Mouse (Mus musculus) MEL (cell line): ENCODE results near the gene Cmc2. TPM values are rescaled to one million over a fixed set of nuclear protein-coding genes. Genes with fewer than 3 reads are reported as not detected.

Source experiments
- DNase-seq: peaks from one replicate; pipeline ENCODE4 v3.0.0; 2011; ENCODE audit warnings: low read depth, low spot score
- H3K27ac ChIP-seq: 2 replicates; pipeline ENCODE4 v1.5.1; 2012; ENCODE audit warnings: low read depth, mild to moderate bottlenecking, control low read depth, low read length, moderate library complexity; ENCODE audit not compliant: control insufficient read depth
- H3K27me3 ChIP-seq, 2 experiments: fragments of 150-350 bp in 1 of 2; sonication (generic) in 1 of 2; 2 replicates each; pipeline ENCODE4 v1.6.1; 2012; ENCODE audit warnings: low read length in 2 of 2, mild to moderate bottlenecking in 2 of 2, improper control_type of control experiment in 1 of 2, moderate library complexity in 1 of 2; ENCODE audit not compliant: insufficient read depth in 2 of 2, control insufficient read depth in 1 of 2
- H3K36me3 ChIP-seq, 2 experiments: 2 replicates each; pipeline ENCODE4 v1.6.1; 2012 to 2014; ENCODE audit warnings: low read length in 2 of 2, improper control_type of control experiment in 1 of 2, inconsistent platforms in 1 of 2, mild to moderate bottlenecking in 1 of 2; ENCODE audit not compliant: insufficient read depth in 2 of 2, control insufficient read depth in 1 of 2
- H3K4me1 ChIP-seq, 2 experiments: fragments of 150-350 bp in 1 of 2; sonication (generic) in 1 of 2; 2 replicates each; pipeline ENCODE4 v1.6.1; 2012; ENCODE audit warnings: low read length in 2 of 2, improper control_type of control experiment in 1 of 2, mild to moderate bottlenecking in 1 of 2; ENCODE audit not compliant: insufficient read depth in 2 of 2, control insufficient read depth in 1 of 2
- H3K4me3 ChIP-seq, 2 experiments: fragments of 150-350 bp in 1 of 2; sonication (generic) in 1 of 2; 2 replicates each; pipeline ENCODE4 v1.5.1; 2012; ENCODE audit warnings: low read depth in 2 of 2, low read length in 2 of 2, mild to moderate bottlenecking in 2 of 2, moderate library complexity in 2 of 2, control low read depth in 1 of 2, improper control_type of control experiment in 1 of 2; ENCODE audit not compliant: control insufficient read depth in 1 of 2, insufficient read depth in 1 of 2
- H3K79me2 ChIP-seq: 2 replicates; pipeline ENCODE4 v1.6.1; 2012; ENCODE audit warnings: mild to moderate bottlenecking, low read length, moderate library complexity; ENCODE audit not compliant: control insufficient read depth, poor library complexity, insufficient read depth
- H3K9ac ChIP-seq: 2 replicates; pipeline ENCODE4 v1.6.1; 2012; ENCODE audit warnings: low read depth, mild to moderate bottlenecking, control low read depth, low read length, moderate library complexity; ENCODE audit not compliant: control insufficient read depth, poor library complexity, severe bottlenecking
- H3K9me3 ChIP-seq: fragments of 150-350 bp; sonication (generic); replicated peaks from 2 replicates; pipeline ENCODE4 v1.6.1; 2012; ENCODE audit warnings: mild to moderate bottlenecking, low read length, improper control_type of control experiment, moderate library complexity; ENCODE audit not compliant: insufficient read depth
- BHLHE40 ChIP-seq: IDR thresholded peaks from 2 replicates; pipeline ENCODE4 v1.6.1; 2012; ENCODE audit warnings: low read depth, mild to moderate bottlenecking, inconsistent platforms, low read length, improper control_type of control experiment, borderline replicate concordance
- CHD1 ChIP-seq: IDR thresholded peaks from 2 replicates; pipeline ENCODE4 v1.6.1; 2012; ENCODE audit warnings: low read depth, mild to moderate bottlenecking, inconsistent platforms, low read length, improper control_type of control experiment
- CHD2 ChIP-seq: IDR thresholded peaks from 2 replicates; pipeline ENCODE4 v1.6.1; 2011; ENCODE audit warnings: low read length, improper control_type of control experiment
- CTCF ChIP-seq, 3 experiments: IDR thresholded peaks in 2 of 3; conservative IDR thresholded peaks in 1 of 3; 2 replicates each; pipeline ENCODE4 v1.5.1; 2011 to 2012; ENCODE audit warnings: low read length in 3 of 3, low read depth in 2 of 3, mild to moderate bottlenecking in 2 of 3, improper control_type of control experiment in 1 of 3, inconsistent platforms in 1 of 3, mixed read lengths in 1 of 3, moderate library complexity in 1 of 3; ENCODE audit not compliant: control insufficient read depth in 1 of 3, insufficient read depth in 1 of 3, poor library complexity in 1 of 3, severe bottlenecking in 1 of 3
- ELF1 ChIP-seq: IDR thresholded peaks from 2 replicates; pipeline ENCODE4 v1.6.1; 2014; ENCODE audit warnings: low read depth, mild to moderate bottlenecking, inconsistent platforms, low read length, improper control_type of control experiment, moderate library complexity
- EP300 ChIP-seq, 2 experiments: IDR thresholded peaks; 2 replicates each; pipeline ENCODE4 v1.6.1; 2011; ENCODE audit warnings: improper control_type of control experiment in 2 of 2, low read length in 2 of 2, low read depth in 1 of 2, mild to moderate bottlenecking in 1 of 2
- GABPA ChIP-seq: IDR thresholded peaks from 2 replicates; pipeline ENCODE4 v1.6.1; 2012; ENCODE audit warnings: low read depth, mild to moderate bottlenecking, inconsistent platforms, low read length, improper control_type of control experiment, moderate library complexity
- GATA1 ChIP-seq: IDR thresholded peaks from 2 replicates; pipeline ENCODE4 v1.6.1; 2011; ENCODE audit warnings: low read depth, low read length, improper control_type of control experiment
- KAT2A ChIP-seq: conservative IDR thresholded peaks from 2 replicates; pipeline ENCODE4 v1.6.1; 2012; ENCODE audit warnings: low read depth, low read length, improper control_type of control experiment, inconsistent platforms
- MAZ ChIP-seq: IDR thresholded peaks from 2 replicates; pipeline ENCODE4 v1.6.1; 2012; ENCODE audit warnings: low read depth, mild to moderate bottlenecking, inconsistent platforms, low read length, improper control_type of control experiment
- MXI1 ChIP-seq: IDR thresholded peaks from 2 replicates; pipeline ENCODE4 v1.6.1; 2011; ENCODE audit warnings: mild to moderate bottlenecking, low read depth, low read length, improper control_type of control experiment
- MYB ChIP-seq: IDR thresholded peaks from 2 replicates; pipeline ENCODE4 v1.6.1; 2011; ENCODE audit warnings: mild to moderate bottlenecking, low read depth, low read length, improper control_type of control experiment
- MYC ChIP-seq: IDR thresholded peaks from 2 replicates; pipeline ENCODE4 v1.6.1; 2011; ENCODE audit warnings: low read depth, mild to moderate bottlenecking, low read length, improper control_type of control experiment, moderate library complexity
- POLR2AphosphoS2 ChIP-seq: IDR thresholded peaks from 2 replicates; pipeline ENCODE4 v1.6.1; 2011; ENCODE audit warnings: low read length, improper control_type of control experiment
- POLR2AphosphoS5 ChIP-seq: IDR thresholded peaks from 2 replicates; pipeline ENCODE4 v1.6.1; 2012; ENCODE audit warnings: low read depth, borderline replicate concordance, mild to moderate bottlenecking, inconsistent platforms, low read length, moderate library complexity, mixed read lengths
- RAD21 ChIP-seq: IDR thresholded peaks from 2 replicates; pipeline ENCODE4 v1.6.1; 2011; ENCODE audit warnings: mild to moderate bottlenecking, low read depth, low read length, improper control_type of control experiment
- SIN3A ChIP-seq: IDR thresholded peaks from 2 replicates; pipeline ENCODE4 v1.6.1; 2012; ENCODE audit warnings: low read length, improper control_type of control experiment, inconsistent platforms
- SMC3 ChIP-seq: IDR thresholded peaks from 2 replicates; pipeline ENCODE4 v1.6.1; 2011; ENCODE audit warnings: low read depth, low read length, improper control_type of control experiment
- TCF12 ChIP-seq: IDR thresholded peaks from 2 replicates; pipeline ENCODE4 v1.6.1; 2014; ENCODE audit warnings: low read depth, mild to moderate bottlenecking, inconsistent platforms, low read length, improper control_type of control experiment, moderate library complexity
- USF2 ChIP-seq, 2 experiments: IDR thresholded peaks; 2 replicates each; pipeline ENCODE4 v1.6.1; 2011 to 2012; ENCODE audit warnings: improper control_type of control experiment in 2 of 2, low read length in 2 of 2, borderline replicate concordance in 1 of 2, inconsistent platforms in 1 of 2, low read depth in 1 of 2, mild to moderate bottlenecking in 1 of 2; ENCODE audit not compliant: insufficient read depth in 1 of 2
- ZC3H11A ChIP-seq: IDR thresholded peaks from 2 replicates; pipeline ENCODE4 v1.6.1; 2012; ENCODE audit warnings: low read depth, mild to moderate bottlenecking, inconsistent platforms, low read length, improper control_type of control experiment
- ZKSCAN1 ChIP-seq: IDR thresholded peaks from 2 replicates; pipeline ENCODE4 v1.6.1; 2012; ENCODE audit warnings: low read depth, mild to moderate bottlenecking, inconsistent platforms, low read length, improper control_type of control experiment, moderate library complexity
- ZMIZ1 ChIP-seq: IDR thresholded peaks from 2 replicates; pipeline ENCODE4 v1.6.1; 2012; ENCODE audit warnings: low read depth, mild to moderate bottlenecking, inconsistent platforms, low read length, improper control_type of control experiment, moderate library complexity
- polyA plus RNA-seq, 2 experiments: library from polyadenylated mRNA; stranded (reverse) in 1 of 2; unstranded in 1 of 2; fragments of >175 nt in 1 of 2; fragments of >200 nt in 1 of 2; gene quantifications; 2 replicates each; pipeline versions ENCODE4 v1.2.1 to v1.2.4; 2012; ENCODE audit warnings: low replicate concordance in 2 of 2, low read depth in 1 of 2; ENCODE audit not compliant: insufficient read length in 2 of 2, insufficient read depth in 1 of 2, missing spikeins in 1 of 2
- total RNA-seq: library from RNA; depleted of rRNA; stranded (reverse); fragments of 300-350 nt; gene quantifications from 2 replicates; pipeline ENCODE4 v1.2.3, GENCODE M21; 2012

Gene Cmc2
- total and polyA plus RNA-seq, 3 experiments, result 65.4 to 111 TPM; not detected in 1

DNA sequence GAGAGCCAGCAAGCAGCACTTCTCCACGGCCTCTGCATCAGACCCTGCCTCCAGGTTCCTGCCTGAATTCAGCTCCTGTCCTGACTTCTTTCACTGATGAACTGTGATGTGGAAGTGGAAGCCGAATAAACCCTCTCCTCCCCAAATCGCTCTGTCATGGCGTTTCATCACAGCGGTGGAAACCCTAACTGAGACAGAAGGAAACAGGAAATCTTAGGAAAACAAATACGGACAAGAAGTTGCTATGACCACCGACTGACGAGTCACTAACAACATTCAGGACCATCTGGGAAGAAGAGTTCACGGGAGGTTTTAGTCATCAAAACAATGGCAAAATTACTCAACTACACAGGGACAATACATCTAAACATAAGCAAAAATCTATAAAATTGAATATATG is 28.6 kb downstream of the Cmc2 start:
- no peaks in the 10 kb centered on the region for H3K4me1 ChIP-seq
- no peak overlapping the region for H3K4me3 ChIP-seq
- no peak overlapping the region for H3K27ac ChIP-seq
- H3K36me3 ChIP-seq, result peaks cover 0 to 2% of the 10 kb centered on the region in 2 experiments; a peak in 2 of 4 replicates
- H3K27me3 ChIP-seq, result no peaks in the 10 kb centered on the region
- H3K9me3 ChIP-seq, result no peaks in the 10 kb centered on the region
- DNase-seq, result no peak
- no peak for TF ChIP-seq GATA1
- no peak for TF ChIP-seq SIN3A
- no peak for TF ChIP-seq ZKSCAN1
- no peak for TF ChIP-seq TCF12
- no peak for TF ChIP-seq GABPA
- no peak for TF ChIP-seq BHLHE40
- no peak for TF ChIP-seq CHD1
- TF ChIP-seq MYB, result no peak
- no peak for TF ChIP-seq ZC3H11A
- no peak for TF ChIP-seq RAD21
- no peak for TF ChIP-seq SMC3
- no peak for TF ChIP-seq MXI1
- TF ChIP-seq CHD2, result no peak
- no peak for TF ChIP-seq EP300 (IDR thresholded peaks at IDR 0.05; ENCODE audit: low read depth in 1 of 2, low read length in 2 of 2)
- TF ChIP-seq MYC, result no peak
- TF ChIP-seq CTCF (IDR thresholded peaks at IDR 0.05 in 2 of 3, conservative IDR thresholded peaks at IDR 0.05 in 1 of 3; ENCODE audit: control insufficient read depth in 1 of 3, insufficient read depth in 1 of 3, low read depth in 2 of 3, low read length in 3 of 3, poor library complexity in 1 of 3, severe bottlenecking in 1 of 3), result no peak
- no peak for TF ChIP-seq POLR2AphosphoS2
- no peak for TF ChIP-seq POLR2AphosphoS5
- no peaks in the 10 kb centered on the region for H3K79me2 ChIP-seq
- H3K9ac ChIP-seq, result no peak overlapping the region

GRCm38 (mm10) chr8:116892130-116892529 is 29.1 kb downstream of the Cmc2 start:
- Histone ChIP-seq H3K36me3 (peaks cover 0 to 2% of the 10 kb centered on the region in 2 experiments; a peak in 2 of 4 replicates), H3K4me1 (no peaks in the 10 kb centered on the region), H3K4me3 (no peak overlapping the region), H3K27ac (no peak overlapping the region), H3K9me3 (no peaks in the 10 kb centered on the region), H3K79me2 (no peaks in the 10 kb centered on the region), H3K9ac (no peak overlapping the region), H3K27me3 (no peaks in the 10 kb centered on the region)
- no peak for DNase-seq
- TF ChIP-seq RAD21, result no peak
- TF ChIP-seq ELF1, result no peak
- TF ChIP-seq MAZ, result no peak
- no peak for TF ChIP-seq EP300 (IDR thresholded peaks at IDR 0.05; ENCODE audit: low read depth in 1 of 2, low read length in 2 of 2)
- TF ChIP-seq MYB, result no peak
- no peak for TF ChIP-seq CHD2
- TF ChIP-seq ZMIZ1, result no peak
- no peak for TF ChIP-seq KAT2A
- no peak for TF ChIP-seq USF2 (IDR thresholded peaks at IDR 0.05; ENCODE audit: borderline replicate concordance in 1 of 2, insufficient read depth in 1 of 2, low read depth in 1 of 2, low read length in 2 of 2)
- TF ChIP-seq GABPA, result no peak
